Comparison of ENCODE assay signal across 8 mouse cellular contexts in the genomic region with DNA sequence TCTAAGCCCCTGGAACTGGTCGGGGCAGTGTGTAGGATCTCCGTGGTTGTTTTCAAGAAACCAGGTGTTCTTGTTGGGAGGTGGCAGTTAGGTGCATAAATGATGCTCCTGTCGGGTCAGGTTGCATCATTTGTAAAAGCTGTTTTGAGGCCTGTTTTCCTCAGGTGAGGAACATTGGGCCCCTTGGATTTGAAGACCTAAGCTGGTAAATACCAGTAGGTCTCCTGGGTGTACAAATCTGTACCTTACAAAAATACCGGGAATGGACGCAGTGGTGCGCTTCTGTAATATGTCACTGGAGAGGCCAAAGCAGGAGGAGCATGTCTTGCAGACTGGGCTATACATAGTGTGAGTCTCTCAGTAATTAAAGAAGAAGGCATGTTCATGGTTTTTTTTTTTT. TPM values are rescaled to one million over a fixed set of nuclear protein-coding genes. Genes with fewer than 3 reads are reported as not detected.
DNase-seq lines count a peak whose midpoint lies in the region; ATAC-seq and TF ChIP-seq lines count a peak whose summit lies in the region.

No protein-coding gene starts in this region.

- peaks cover 34% of the 10 kb centered on the region for H3K79me2 ChIP-seq in MEL (ENCODE audit: control insufficient read depth, insufficient read depth, low read length, poor library complexity)

- ATAC-seq in heart, postnatal 0 days (ENCODE audit: insufficient read depth, low read depth), result no peak
- ATAC-seq in midbrain, embryonic 11.5 days (ENCODE audit: low FRiP score), result no peak

- peak overlapping the region; percentile 79; the same call in 1 of the 2 replicates for H3K9ac ChIP-seq in heart, postnatal 0 days (replicated peaks; ENCODE audit: low read depth, low read length)
- H3K9ac ChIP-seq in MEL (ENCODE audit: control insufficient read depth, low read depth, low read length, poor library complexity, severe bottlenecking), result peak overlapping the region; percentile 82
- peak overlapping the region; percentile 80 for H3K9ac ChIP-seq in midbrain, embryonic 11.5 days (ENCODE audit: low read length)

- H3K4me1 ChIP-seq in heart, postnatal 0 days (ENCODE audit: control insufficient read depth, insufficient read depth), result no peaks in the 10 kb centered on the region
- H3K4me1 ChIP-seq in MEL (ENCODE audit: control insufficient read depth in 1 of 2, insufficient read depth in 2 of 2, low read length in 2 of 2), result peaks cover 13 to 25% of the 10 kb centered on the region in 2 experiments
- peaks cover 6% of the 10 kb centered on the region for H3K4me1 ChIP-seq in midbrain, embryonic 11.5 days (ENCODE audit: control insufficient read depth, insufficient read depth, low read length)

- no peak for TF ChIP-seq EP300 in heart, postnatal 0 days (IDR thresholded peaks at IDR 0.05; ENCODE audit: low read depth)
- TF ChIP-seq EP300 in MEL (IDR thresholded peaks at IDR 0.05; ENCODE audit: low read depth in 1 of 2, low read length in 2 of 2), result no peak

- peak overlapping the region; percentile 75 for H3K4me3 ChIP-seq in heart, postnatal 0 days (ENCODE audit: low read depth, low read length)
- H3K4me3 ChIP-seq in MEL (ENCODE audit: control insufficient read depth in 1 of 2, insufficient read depth in 1 of 2, low read depth in 2 of 2, low read length in 2 of 2), result peak overlapping the region; percentile 93 to 94
- peak overlapping the region; percentile 86 for H3K4me3 ChIP-seq in midbrain, embryonic 11.5 days (ENCODE audit: low read depth, low read length)

- no peak for TF ChIP-seq CTCF in heart, postnatal 0 days (IDR thresholded peaks at IDR 0.05; ENCODE audit: low read depth)
- no peak for TF ChIP-seq CTCF in MEL (IDR thresholded peaks at IDR 0.05 in 2 of 3, conservative IDR thresholded peaks at IDR 0.05 in 1 of 3; ENCODE audit: control insufficient read depth in 1 of 3, insufficient read depth in 1 of 3, low read depth in 2 of 3, low read length in 3 of 3, poor library complexity in 1 of 3, severe bottlenecking in 1 of 3)

- TF ChIP-seq RAD21 in MEL (IDR thresholded peaks at IDR 0.05; ENCODE audit: low read depth, low read length), result no peak

- no peak for TF ChIP-seq POLR2A in MEL (IDR thresholded peaks at IDR 0.05; ENCODE audit: control insufficient read depth in 1 of 2, insufficient read depth in 1 of 2, low read depth in 1 of 2, low read length in 2 of 2, poor library complexity in 1 of 2)

- peak overlapping the region; percentile 93 for H3K27ac ChIP-seq in heart, postnatal 0 days (ENCODE audit: low read depth)
- H3K27ac ChIP-seq in MEL (ENCODE audit: control insufficient read depth, low read depth, low read length), result 0 out of 2 replicates have a peak overlapping the region, but pooled peaks have one; percentile 2
- no peak overlapping the region for H3K27ac ChIP-seq in midbrain, embryonic 11.5 days (ENCODE audit: low read depth, low read length)

- WGBS in heart, postnatal 0 days, result 13% methylated on average over 6 of the region's 6 CpGs
- WGBS in midbrain, embryonic 11.5 days, result 36% methylated on average over 6 of the region's 6 CpGs

- no peak for DNase-seq in heart, postnatal 0 days (ENCODE audit: low spot score)
- DNase-seq in heart, postnatal 4 days, result no peak
- peak; percentile 34 for DNase-seq in MEL (ENCODE audit: low read depth, low spot score)
- DNase-seq in forelimb bud, embryonic 11.5 days (ENCODE audit: low read depth, low spot score), result peak; percentile 14
- DNase-seq in midbrain, embryonic 11.5 days (ENCODE audit: low spot score, missing footprints), result peak; percentile 83
- no peak for DNase-seq in frontal cortex, postnatal 14 days (ENCODE audit: low spot score in 2 of 2)
- no peak for DNase-seq in cerebellum, postnatal 36 days
- DNase-seq in testis, postnatal 14 days (ENCODE audit: low spot score), result no peak

- peaks cover 37% of the 10 kb centered on the region for H3K36me3 ChIP-seq in heart, postnatal 0 days (replicated peaks; ENCODE audit: control insufficient read depth, insufficient read depth, low read length)
- peaks cover 36 to 38% of the 10 kb centered on the region in 2 experiments for H3K36me3 ChIP-seq in MEL (ENCODE audit: control insufficient read depth in 1 of 2, insufficient read depth in 2 of 2, low read length in 2 of 2)
- peaks cover 23% of the 10 kb centered on the region for H3K36me3 ChIP-seq in midbrain, embryonic 11.5 days (ENCODE audit: control insufficient read depth, insufficient read depth, low read length)

- H3K4me2 ChIP-seq in heart, postnatal 0 days (ENCODE audit: low read depth, low read length), result peak overlapping the region; percentile 70
- H3K4me2 ChIP-seq in midbrain, embryonic 11.5 days, result peak overlapping the region; percentile 87

- H3K9me3 ChIP-seq in heart, postnatal 0 days (replicated peaks; ENCODE audit: control insufficient read depth, low read length), result no peaks in the 10 kb centered on the region
- no peaks in the 10 kb centered on the region for H3K9me3 ChIP-seq in MEL (replicated peaks; ENCODE audit: insufficient read depth, low read length)
- H3K9me3 ChIP-seq in midbrain, embryonic 11.5 days (ENCODE audit: control insufficient read depth, low read length), result no peaks in the 10 kb centered on the region

- no peaks in the 10 kb centered on the region for H3K27me3 ChIP-seq in heart, postnatal 0 days (ENCODE audit: control insufficient read depth, insufficient read depth, low read length)
- H3K27me3 ChIP-seq in MEL (ENCODE audit: control insufficient read depth in 1 of 2, insufficient read depth in 2 of 2, low read length in 2 of 2), result no peaks in the 10 kb centered on the region
- no peaks in the 10 kb centered on the region for H3K27me3 ChIP-seq in midbrain, embryonic 11.5 days (ENCODE audit: control insufficient read depth, insufficient read depth, low read length)

TF ChIP-seq in MEL, 35 proteins besides CTCF, POLR2A, EP300 and RAD21:
- TF ChIP-seq CHD2 (IDR thresholded peaks at IDR 0.05; ENCODE audit: low read length) (no peak), ZNF384 (IDR thresholded peaks at IDR 0.05; ENCODE audit: low read depth, low read length) (peak; percentile 60; the same call in 1 of the 2 replicates), MYC (IDR thresholded peaks at IDR 0.05; ENCODE audit: low read depth, low read length) (0 out of 2 replicates have a peak, but pooled peaks have one; percentile 9)

RNA-seq across cellular contexts. Expression of a gene that starts 1.5 kb away (rescaled TPM):
- 177 and 179 TPM in 2 replicates for total RNA-seq in heart, postnatal 0 days (2014; rRNA removed; ENCODE audit: low replicate concordance)
- polyA plus RNA-seq in heart, postnatal 0 days (2015; fragmentation: Nextera tagmentation; extraction: Ambion mirVana), result 131 and 159 TPM in 2 replicates
- total RNA-seq in heart, postnatal 4 days (2021), result 10 to 100 TPM; 56.6 to 66.4 TPM
- total RNA-seq in MEL (2012; rRNA removed), result 66.9 and 90.6 TPM in 2 replicates
- 10 to 100 TPM in 1 of 2 experiments, not detected in 1; 66.1 TPM for polyA plus RNA-seq in MEL (2012; ENCODE audit: insufficient read depth in 1 of 2, insufficient read length in 2 of 2, low read depth in 1 of 2, low replicate concordance in 2 of 2, missing spikeins in 1 of 2)
- 56.8 and 60.4 TPM in 2 replicates for polyA plus RNA-seq in midbrain, embryonic 11.5 days (2014; fragmentation: Nextera tagmentation; extraction: Ambion mirVana)

RNA-seq across cellular contexts. Expression of a gene that starts 46.4 kb away (rescaled TPM):
- 3.1 and 3.5 TPM in 2 replicates for total RNA-seq in heart, postnatal 0 days (2014; rRNA removed; ENCODE audit: low replicate concordance)
- 0.11 and 0.51 TPM in 2 replicates for polyA plus RNA-seq in heart, postnatal 0 days (2015; fragmentation: Nextera tagmentation; extraction: Ambion mirVana)
- total RNA-seq in heart, postnatal 4 days (2021), result under 1 TPM; 0.72 to 0.76 TPM
- 0.03 TPM in 1 of 2 replicates, not detected in the other for total RNA-seq in MEL (2012; rRNA removed)
- polyA plus RNA-seq in MEL (2012; ENCODE audit: insufficient read depth in 1 of 2, insufficient read length in 2 of 2, low read depth in 1 of 2, low replicate concordance in 2 of 2, missing spikeins in 1 of 2), result under 1 TPM in 1 of 2 experiments, not detected in 1; 0.03 TPM
- polyA plus RNA-seq in midbrain, embryonic 11.5 days (2014; fragmentation: Nextera tagmentation; extraction: Ambion mirVana), result 0.23 TPM in 1 of 2 replicates, not detected in the other

RNA-seq across cellular contexts. Expression of a gene that starts 58.8 kb away (rescaled TPM):
- 0.58 TPM in 1 of 2 replicates, not detected in the other for total RNA-seq in heart, postnatal 0 days (2014; rRNA removed; ENCODE audit: low replicate concordance)
- polyA plus RNA-seq in heart, postnatal 0 days (2015; fragmentation: Nextera tagmentation; extraction: Ambion mirVana), result 0.07 and 0.14 TPM in 2 replicates
- under 1 TPM in 1 of 2 experiments, not detected in 1; 0.11 TPM for total RNA-seq in heart, postnatal 4 days (2021)
- total RNA-seq in MEL (2012; rRNA removed), result not detected in 2 replicates
- not detected for polyA plus RNA-seq in MEL (2012; ENCODE audit: insufficient read depth in 1 of 2, insufficient read length in 2 of 2, low read depth in 1 of 2, low replicate concordance in 2 of 2, missing spikeins in 1 of 2)
- not detected in 2 replicates for polyA plus RNA-seq in midbrain, embryonic 11.5 days (2014; fragmentation: Nextera tagmentation; extraction: Ambion mirVana)

Comparison
In these comparisons a context has a peak if more than half of its experiments do, and no peak if none do; other contexts are left out.
1. DNase-seq: peak in MEL (single experiment), forelimb bud, embryonic 11.5 days (single experiment) and midbrain, embryonic 11.5 days (single experiment); none in heart, postnatal 0 days (single experiment), heart, postnatal 4 days (single experiment), frontal cortex, postnatal 14 days (0 of 2), cerebellum, postnatal 36 days (0 of 2) and testis, postnatal 14 days (single experiment).
2. Peak in every context shown above with its lines, with median percentiles within 50 percentile points of each other: H3K4me3 ChIP-seq and H3K9ac ChIP-seq.